ENCODE assay signal across 8 mouse cellular contexts in genomic region chr7:97453141-97453921, GRCm38 (mm10). TPM values are rescaled to one million over a fixed set of nuclear protein-coding genes. Genes with fewer than 3 reads are reported as not detected.
A peak's percentile ranks its signal among the peaks of the same experiment; 100 is the strongest.
DNase-seq lines count a peak whose midpoint lies in the region; ATAC-seq lines count a peak whose summit lies in the region.

No protein-coding gene starts in this region.

- DNase-seq in A20 (ENCODE audit: low read depth, low spot score), result peak; percentile 23
- DNase-seq in Muller cell, postnatal 12 days (ENCODE audit: inconsistent ontology term), result peak; percentile 46
- peak; percentile 32 for DNase-seq in forebrain, embryonic 10.5 days (ENCODE audit: extremely low spot score, low spot score)
- DNase-seq in right cerebral cortex, postnatal 14 days, result no peak
- no peak for DNase-seq in left cerebral cortex, postnatal 4 days

- H3K9ac ChIP-seq in liver, embryonic 16.5 days (ENCODE audit: low read depth, low read length), result peak overlapping the region; percentile 79
- peak overlapping the region; percentile 52 for H3K9ac ChIP-seq in neural tube, embryonic 12.5 days

- peak overlapping the region; percentile 79 for H3K27ac ChIP-seq in forebrain, embryonic 10.5 days
- peak overlapping the region; percentile 97 for H3K27ac ChIP-seq in liver, embryonic 16.5 days (ENCODE audit: low read length)
- H3K27ac ChIP-seq in neural tube, embryonic 12.5 days, result no peak overlapping the region

- ATAC-seq in inflammation-experienced regulatory T-cells, adult 6 months, result peak; percentile 38
- ATAC-seq in liver, embryonic 16.5 days (ENCODE audit: low read depth), result peak; percentile 99
- peak; percentile 41; the same call in 1 of the 2 replicates for ATAC-seq in neural tube, embryonic 12.5 days (ENCODE audit: low FRiP score, low read depth)

- WGBS in forebrain, embryonic 10.5 days, result 10% methylated on average over 27 of the region's 27 CpGs
- 0% methylated on average over 27 of the region's 27 CpGs for WGBS in liver, embryonic 16.5 days (ENCODE audit: insufficient replicate concordance)
- WGBS in neural tube, embryonic 12.5 days, result 8% methylated on average over 27 of the region's 27 CpGs

- peak overlapping the region; percentile 55 for H3K4me3 ChIP-seq in forebrain, embryonic 10.5 days
- peak overlapping the region; percentile 70 for H3K4me3 ChIP-seq in liver, embryonic 16.5 days (ENCODE audit: low read depth, low read length)
- H3K4me3 ChIP-seq in neural tube, embryonic 12.5 days, result peak overlapping the region; percentile 31

- H3K36me3 ChIP-seq in forebrain, embryonic 10.5 days (replicated peaks), result no peaks in the 10 kb centered on the region
- H3K36me3 ChIP-seq in liver, embryonic 16.5 days (ENCODE audit: control insufficient read depth, insufficient read depth), result peaks cover 9% of the 10 kb centered on the region
- H3K36me3 ChIP-seq in neural tube, embryonic 12.5 days, result no peaks in the 10 kb centered on the region

- peaks cover 21% of the 10 kb centered on the region for H3K27me3 ChIP-seq in forebrain, embryonic 10.5 days (ENCODE audit: poor library complexity, severe bottlenecking)
- H3K27me3 ChIP-seq in liver, embryonic 16.5 days (ENCODE audit: control insufficient read depth, insufficient read depth, low read depth, low read length), result no peaks in the 10 kb centered on the region
- 0 out of 2 replicates have a peak, but pooled peaks cover 3% of the 10 kb centered on the region for H3K27me3 ChIP-seq in neural tube, embryonic 12.5 days (replicated peaks)

- peaks cover 12% of the 10 kb centered on the region for H3K4me1 ChIP-seq in forebrain, embryonic 10.5 days
- peaks cover 24% of the 10 kb centered on the region for H3K4me1 ChIP-seq in liver, embryonic 16.5 days (ENCODE audit: control insufficient read depth, low read depth, low read length)
- peaks cover 8% of the 10 kb centered on the region for H3K4me1 ChIP-seq in neural tube, embryonic 12.5 days

- intact Hi-C loops in left cerebral cortex, postnatal 4 days (cut with DNase I), result no loop called here

- H3K4me2 ChIP-seq in liver, embryonic 16.5 days (ENCODE audit: low read depth, low read length), result peak overlapping the region; percentile 78
- peak overlapping the region; percentile 66 for H3K4me2 ChIP-seq in neural tube, embryonic 12.5 days (replicated peaks)

- no peaks in the 10 kb centered on the region; the same call in 1 of the 2 replicates for H3K9me3 ChIP-seq in forebrain, embryonic 10.5 days
- no peaks in the 10 kb centered on the region for H3K9me3 ChIP-seq in liver, embryonic 16.5 days (replicated peaks; ENCODE audit: control insufficient read depth, low read length)
- H3K9me3 ChIP-seq in neural tube, embryonic 12.5 days, result no peaks in the 10 kb centered on the region

RNA-seq across cellular contexts. Expression of gene Kctd14, which starts 2.2 kb away (rescaled TPM):
- polyA plus RNA-seq in forebrain, embryonic 10.5 days (2016; fragmentation: Nextera tagmentation; extraction: Ambion mirVana), result 0.33 and 0.40 TPM in 2 replicates
- 1 to 10 TPM in 1 of 3 experiments, under 1 TPM in 2; 0.30 to 1.3 (median 0.53) TPM for polyA plus RNA-seq in inflammation-experienced regulatory T-cells, adult 6 months (2017; shearing (Covaris generic))
- 9.4 and 10.2 TPM in 2 replicates for polyA plus RNA-seq in liver, embryonic 16.5 days (2015; fragmentation: Nextera tagmentation; extraction: Ambion mirVana)
- 2.0 TPM in 2 replicates for polyA plus RNA-seq in neural tube, embryonic 12.5 days (2016; fragmentation: Nextera tagmentation; extraction: Ambion mirVana)
- total RNA-seq in left cerebral cortex, postnatal 4 days (2021), result 1 to 10 TPM in 1 of 2 experiments, under 1 TPM in 1; 0.93 to 1.1 TPM

RNA-seq across cellular contexts. Expression of gene Ints4, which starts 27.4 kb away (rescaled TPM):
- 63.3 and 69.4 TPM in 2 replicates for polyA plus RNA-seq in forebrain, embryonic 10.5 days (2016; fragmentation: Nextera tagmentation; extraction: Ambion mirVana)
- polyA plus RNA-seq in inflammation-experienced regulatory T-cells, adult 6 months (2017; shearing (Covaris generic)), result 10 to 100 TPM; 36.7 to 53.5 (median 40.3) TPM
- polyA plus RNA-seq in liver, embryonic 16.5 days (2015; fragmentation: Nextera tagmentation; extraction: Ambion mirVana), result 16.1 and 17.8 TPM in 2 replicates
- polyA plus RNA-seq in neural tube, embryonic 12.5 days (2016; fragmentation: Nextera tagmentation; extraction: Ambion mirVana), result 56.9 and 57.6 TPM in 2 replicates
- total RNA-seq in left cerebral cortex, postnatal 4 days (2021), result 10 to 100 TPM; 31.8 to 34.8 TPM

RNA-seq across cellular contexts. Expression of gene Thrsp, which starts 35.8 kb away (rescaled TPM):
- 0.23 and 0.32 TPM in 2 replicates for polyA plus RNA-seq in forebrain, embryonic 10.5 days (2016; fragmentation: Nextera tagmentation; extraction: Ambion mirVana)
- under 1 TPM in 2 of 3 experiments, not detected in 1; 0.35 to 0.38 TPM for polyA plus RNA-seq in inflammation-experienced regulatory T-cells, adult 6 months (2017; shearing (Covaris generic))
- polyA plus RNA-seq in liver, embryonic 16.5 days (2015; fragmentation: Nextera tagmentation; extraction: Ambion mirVana), result 0.36 and 0.92 TPM in 2 replicates
- 0.48 and 0.68 TPM in 2 replicates for polyA plus RNA-seq in neural tube, embryonic 12.5 days (2016; fragmentation: Nextera tagmentation; extraction: Ambion mirVana)
- 1 to 10 TPM; 2.4 to 2.6 TPM for total RNA-seq in left cerebral cortex, postnatal 4 days (2021)

RNA-seq across cellular contexts. Expression of gene Ndufc2, which starts 53.5 kb away (rescaled TPM):
- polyA plus RNA-seq in forebrain, embryonic 10.5 days (2016; fragmentation: Nextera tagmentation; extraction: Ambion mirVana), result 320 and 327 TPM in 2 replicates
- polyA plus RNA-seq in inflammation-experienced regulatory T-cells, adult 6 months (2017; shearing (Covaris generic)), result 100 to 1,000 TPM; 178 to 215 (median 183) TPM
- polyA plus RNA-seq in liver, embryonic 16.5 days (2015; fragmentation: Nextera tagmentation; extraction: Ambion mirVana), result 144 and 171 TPM in 2 replicates
- 399 and 400 TPM in 2 replicates for polyA plus RNA-seq in neural tube, embryonic 12.5 days (2016; fragmentation: Nextera tagmentation; extraction: Ambion mirVana)
- total RNA-seq in left cerebral cortex, postnatal 4 days (2021), result 100 to 1,000 TPM; 249 to 255 TPM

Comparison
In these comparisons a context has a peak if more than half of its experiments do, and no peak if none do; other contexts are left out.
1. DNase-seq: peak in A20 (single experiment), Muller cell, postnatal 12 days (single experiment) and forebrain, embryonic 10.5 days (single experiment); none in right cerebral cortex, postnatal 14 days (single experiment) and left cerebral cortex, postnatal 4 days (single experiment).
2. ATAC-seq: peak in every context shown above with its lines; median percentile 99 in liver, embryonic 16.5 days; 41 in neural tube, embryonic 12.5 days; 38 in inflammation-experienced regulatory T-cells, adult 6 months.
3. Peak in every context shown above with its lines, with median percentiles within 50 percentile points of each other: H3K4me3 ChIP-seq.